Mouse (Mus musculus): Measurements from ENCODE around the gene Chrng.

DNA sequence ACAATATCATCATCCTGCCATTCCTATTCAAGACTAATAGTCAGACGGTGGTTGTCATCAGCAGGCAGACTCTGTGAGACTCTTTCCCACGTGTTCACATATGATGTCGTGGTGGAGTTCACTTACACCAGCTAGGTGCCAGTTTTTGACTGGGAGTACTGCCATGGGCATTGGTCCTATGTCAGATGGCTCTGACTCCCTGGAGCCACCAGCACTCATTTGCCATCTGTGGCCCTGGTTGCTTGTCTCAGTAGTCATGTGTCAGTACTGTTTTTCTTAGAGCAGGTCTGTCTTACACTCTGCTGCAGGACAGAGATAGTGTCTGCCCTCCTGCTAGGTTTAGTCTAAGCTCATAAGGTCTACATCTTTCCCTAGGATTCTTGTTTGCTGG, 22.7 kb downstream of the Chrng start:
- TF ChIP-seq GATA1 (IDR thresholded peaks at IDR 0.05; ENCODE audit: borderline replicate concordance, low read length) (no peak), FLI1 (IDR thresholded peaks at IDR 0.05; ENCODE audit: low read length) (no peak)

Measured in megakaryocyte, embryonic 14.5 days (primary cell).